Mouse (Mus musculus): ENCODE measurements at regions not wholly inside any gene's neighbourhood (a gene's known extent, or its start where the extent isn't known, plus 50 kb on each side); places are given as distances from the start of the nearest gene placed in this dataset.

DNA sequence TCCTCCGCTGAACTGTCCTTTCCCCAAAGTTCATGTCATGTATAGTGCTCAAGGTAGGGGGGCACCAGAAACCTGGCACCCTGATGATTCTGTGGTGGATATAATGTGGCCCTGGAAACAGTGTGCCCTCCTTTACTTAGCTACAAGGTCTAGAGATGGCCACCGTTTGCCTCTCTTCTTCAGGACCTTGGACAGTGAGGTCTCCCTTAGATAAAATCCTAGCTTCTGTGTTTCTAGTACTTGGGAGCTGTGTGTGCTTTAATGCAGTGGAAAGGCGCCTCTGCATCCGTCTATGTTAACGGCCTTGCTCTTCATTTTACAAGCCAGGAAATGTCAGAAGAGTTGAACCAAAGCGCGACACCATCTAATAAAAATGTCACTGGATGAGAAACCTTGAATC, 250.6 kb downstream of the Ptpru start:
- DNase-seq (ENCODE audit: low spot score), result no peak

GRCm38 (mm10) chr4:131590136-131590535, 248.0 kb downstream of the Ptpru start:
- no peak for DNase-seq (ENCODE audit: low spot score)

- no peak for DNase-seq (ENCODE audit: low spot score)
These were observed 246.6 kb downstream of the Ptpru start for GRCm38 (mm10) chr4:131591456-131591855.

- DNase-seq (ENCODE audit: low spot score), result no peak
These were observed 240.1 kb downstream of the Ptpru start for GRCm38 (mm10) chr4:131597996-131598395.

GRCm38 (mm10) chr4:131614434-131614833, 223.7 kb downstream of the Ptpru start:
- DNase-seq (ENCODE audit: low spot score), result no peak

- no peak for DNase-seq (ENCODE audit: low spot score)
These were observed 222.5 kb downstream of the Ptpru start for GRCm38 (mm10) chr4:131615587-131615986.

DNA sequence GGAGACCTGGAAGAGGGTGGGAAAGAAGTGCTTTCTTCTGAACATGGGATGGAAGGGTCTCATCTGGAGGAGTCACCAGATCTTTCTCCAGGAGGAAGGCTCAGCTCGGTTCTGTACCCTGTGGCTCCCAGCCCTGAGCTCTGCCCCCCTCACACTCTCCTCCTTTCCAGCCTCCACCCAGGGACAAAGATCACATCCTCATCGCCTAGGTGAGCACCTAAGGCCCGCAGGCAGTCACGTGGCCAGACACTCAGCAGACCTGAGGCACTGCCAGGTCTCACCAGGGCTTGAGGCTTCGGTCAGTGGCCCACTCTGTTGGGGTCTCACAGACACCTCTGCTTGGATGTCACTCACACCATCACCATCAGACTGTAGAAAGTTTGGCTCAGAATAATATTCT, 200.0 kb downstream of the Ptpru start:
- DNase-seq (ENCODE audit: low spot score), result no peak

GRCm38 (mm10) chr4:131656034-131656433, 182.1 kb downstream of the Ptpru start:
- no peak for DNase-seq (ENCODE audit: low spot score)

GRCm38 (mm10) chr4:131657922-131658321, 180.2 kb downstream of the Ptpru start:
- no peak for DNase-seq (ENCODE audit: low spot score)

- no peak for DNase-seq (ENCODE audit: low spot score)
These were observed 177.2 kb downstream of the Ptpru start for GRCm38 (mm10) chr4:131660931-131661330.

DNA sequence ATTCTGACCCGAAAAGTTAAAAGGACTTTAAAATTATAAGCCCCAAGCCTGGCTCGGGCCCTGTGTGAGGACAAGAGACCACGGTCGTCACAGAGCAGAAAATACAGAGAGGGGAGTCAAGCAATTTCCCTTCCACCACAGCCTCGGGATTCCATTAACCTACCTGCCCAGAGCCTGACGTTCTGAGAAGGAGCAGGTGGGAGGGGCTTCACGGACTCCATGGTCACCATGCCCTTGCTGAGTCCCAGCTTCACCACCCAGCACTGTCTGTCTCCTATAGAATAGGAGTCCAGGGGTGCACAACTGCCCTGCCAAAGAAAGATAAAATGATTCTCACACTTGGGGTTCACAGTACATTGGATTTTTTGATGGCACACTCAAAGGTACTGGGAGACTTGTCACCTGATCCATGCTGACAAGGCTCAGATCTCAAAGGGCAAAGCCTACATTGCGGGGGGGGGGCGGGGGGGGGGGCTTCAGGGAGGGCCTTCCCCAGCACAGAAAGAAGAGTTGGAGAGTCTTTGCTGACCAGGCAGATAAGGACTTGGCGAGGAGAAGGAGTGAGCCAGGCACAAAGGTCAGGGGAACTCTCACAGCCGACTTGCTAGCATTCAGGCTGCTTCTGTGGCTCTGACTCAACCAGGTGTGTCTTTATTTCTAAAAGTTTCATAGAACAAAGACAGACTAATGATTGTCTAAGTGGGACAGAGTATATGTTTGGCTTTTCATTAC, 166.1 kb downstream of the Ptpru start:
- no peak for DNase-seq (ENCODE audit: low spot score)

- DNase-seq (ENCODE audit: low spot score), result no peak
These were observed 160.1 kb downstream of the Ptpru start for GRCm38 (mm10) chr4:131677966-131678365.

DNA sequence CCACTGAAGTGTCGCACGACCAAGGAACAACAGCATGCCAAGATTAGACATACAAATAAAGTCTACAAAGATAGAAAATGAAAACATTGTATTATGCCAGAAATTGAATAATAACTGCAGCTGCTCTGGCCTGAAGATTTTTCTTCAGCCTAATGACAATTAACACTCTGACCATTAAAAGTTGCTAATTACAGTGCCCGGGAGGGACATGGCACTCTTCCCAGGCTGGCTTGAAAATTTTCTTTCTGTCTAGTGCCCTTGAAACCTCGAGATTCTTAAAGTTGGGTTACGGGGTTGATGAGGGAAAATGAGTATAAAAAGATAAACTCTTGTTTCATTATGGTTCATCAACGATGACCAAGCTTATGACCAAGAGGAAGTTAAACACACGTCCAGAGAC, 154.9 kb downstream of the Ptpru start:
- DNase-seq (ENCODE audit: low spot score), result no peak

GRCm38 (mm10) chr4:131685544-131685943, 152.5 kb downstream of the Ptpru start:
- no peak for DNase-seq (ENCODE audit: low spot score)

- no peak for DNase-seq (ENCODE audit: low spot score)
These were observed 143.9 kb downstream of the Ptpru start for GRCm38 (mm10) chr4:131694232-131694631.

GRCm38 (mm10) chr4:131695941-131696912, 141.9 kb downstream of the Ptpru start:
- no peak for DNase-seq (ENCODE audit: low spot score)

Data from adipocyte (in vitro differentiated cells).